Mouse (Mus musculus): Measurements from ENCODE around the gene Gm20605.

DNA sequence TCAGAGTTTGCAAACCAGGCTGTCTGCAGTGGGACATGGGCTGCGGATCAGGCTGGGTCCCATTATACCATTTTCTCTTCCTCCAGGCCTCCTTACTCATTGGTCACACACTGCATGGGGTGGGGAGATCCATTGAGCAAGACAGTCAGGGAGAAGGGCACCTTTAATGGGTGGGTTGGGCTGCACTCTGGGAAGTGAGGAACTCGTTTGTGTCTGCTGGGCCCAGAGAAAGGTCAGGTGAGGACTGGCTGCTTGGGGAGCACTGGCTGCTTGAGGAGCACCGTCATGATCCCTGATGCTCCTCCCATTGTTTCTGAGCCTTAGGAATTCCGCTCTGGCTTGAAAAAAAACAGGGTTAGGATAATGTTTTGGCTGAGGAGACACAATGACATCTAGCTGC lies 13.9 kb downstream of the Gm20605 start:
- no peak for TF ChIP-seq CTCF (conservative IDR thresholded peaks at IDR 0.05 in 1 of 2, IDR thresholded peaks at IDR 0.05 in 1 of 2; ENCODE audit: low read depth in 2 of 2, low read length in 2 of 2)
- TF ChIP-seq POLR2A (IDR thresholded peaks at IDR 0.05; ENCODE audit: low read depth, low read length), result no peak
- no peak for TF ChIP-seq USF2 (conservative IDR thresholded peaks at IDR 0.05; ENCODE audit: low read depth, low read length)
- TF ChIP-seq TBP (conservative IDR thresholded peaks at IDR 0.05; ENCODE audit: low read depth, low read length), result no peak
- no peak for TF ChIP-seq EP300 (IDR thresholded peaks at IDR 0.05; ENCODE audit: low read length)
- TF ChIP-seq ZC3H11A (IDR thresholded peaks at IDR 0.05; ENCODE audit: low read depth, low read length), result no peak
- TF ChIP-seq E2F4 (IDR thresholded peaks at IDR 0.05; ENCODE audit: insufficient replicate concordance, low read depth, low read length), result no peak
- no peak for TF ChIP-seq NELFE (IDR thresholded peaks at IDR 0.05; ENCODE audit: low read depth, low read length)
- no peak for TF ChIP-seq BHLHE40 (IDR thresholded peaks at IDR 0.05; ENCODE audit: low read depth, low read length)

Measured in CH12.LX (cell line).